Mouse (Mus musculus) layer of hippocampus, adult 9-10 months (tissue): ENCODE measurements around the gene Olfml2a.

Source experiments
- DNase-seq: peaks from one replicate; pipeline ENCODE4 v3.0.0; 2022; ENCODE audit warnings: low spot score

Olfml2a gene

DNA sequence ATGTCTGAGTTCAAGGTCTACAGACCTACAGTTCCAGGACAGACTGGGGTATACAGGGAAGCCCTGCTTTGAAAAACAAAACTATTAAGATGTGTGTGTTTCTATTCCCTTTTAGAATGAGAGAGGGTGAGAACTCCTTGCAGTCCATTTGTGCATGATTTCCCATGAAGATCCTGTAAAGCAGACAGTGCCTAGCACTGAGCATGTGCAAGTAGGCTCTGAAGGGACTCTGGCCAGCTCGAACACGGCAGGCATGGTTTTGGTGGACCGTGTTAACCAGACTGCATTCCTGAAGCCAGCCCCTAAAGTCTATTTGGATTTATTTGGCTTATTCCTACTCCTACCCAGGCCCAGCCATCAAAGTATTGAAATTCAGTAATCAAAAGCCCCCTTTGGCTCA lies 80.2 kb downstream of the Olfml2a start:
- DNase-seq, result no peak

DNA sequence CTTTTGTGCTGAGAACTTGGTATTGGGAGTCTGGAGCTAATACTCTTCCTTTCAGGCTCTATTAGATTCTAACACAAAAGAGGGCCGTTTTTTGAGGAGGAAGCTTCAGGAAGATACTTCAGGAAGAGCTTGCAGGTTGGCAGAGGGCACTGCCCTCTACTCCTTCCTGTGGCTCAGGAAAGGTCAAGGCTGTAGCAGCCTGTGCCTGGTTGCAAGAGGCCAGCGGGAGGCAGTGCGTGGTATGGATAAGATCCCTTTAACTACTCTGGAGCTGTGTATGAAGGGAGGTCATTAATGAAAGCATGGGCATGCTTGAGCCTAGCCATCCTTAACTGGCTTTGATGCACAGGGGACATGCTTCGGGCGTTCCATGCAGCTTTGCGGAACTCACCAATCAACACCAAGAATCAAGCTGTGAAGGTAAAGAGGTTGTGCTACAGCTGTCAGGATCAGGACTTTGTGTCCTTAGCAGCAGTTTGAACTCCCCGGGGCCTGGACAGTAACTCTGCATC lies 81.0 kb downstream of the Olfml2a start:
- no peak for DNase-seq
